Mouse (Mus musculus): ENCODE results near the gene Rab11fip3.

GRCm38 (mm10) chr17:25964271-25964670, 105.1 kb downstream of the Rab11fip3 start:
- TF ChIP-seq GATA1 (IDR thresholded peaks at IDR 0.05; ENCODE audit: borderline replicate concordance, low read length) (no peak), FLI1 (IDR thresholded peaks at IDR 0.05; ENCODE audit: low read length) (no peak)
